Mouse (Mus musculus): ENCODE results near the gene Gm49358. TPM values are rescaled to one million over a fixed set of nuclear protein-coding genes. Genes with fewer than 3 reads are reported as not detected.

Gene Gm49358
- total and polyA plus RNA-seq, 2 experiments from 2014 or later = 4.2 TPM; not detected in 1

DNA sequence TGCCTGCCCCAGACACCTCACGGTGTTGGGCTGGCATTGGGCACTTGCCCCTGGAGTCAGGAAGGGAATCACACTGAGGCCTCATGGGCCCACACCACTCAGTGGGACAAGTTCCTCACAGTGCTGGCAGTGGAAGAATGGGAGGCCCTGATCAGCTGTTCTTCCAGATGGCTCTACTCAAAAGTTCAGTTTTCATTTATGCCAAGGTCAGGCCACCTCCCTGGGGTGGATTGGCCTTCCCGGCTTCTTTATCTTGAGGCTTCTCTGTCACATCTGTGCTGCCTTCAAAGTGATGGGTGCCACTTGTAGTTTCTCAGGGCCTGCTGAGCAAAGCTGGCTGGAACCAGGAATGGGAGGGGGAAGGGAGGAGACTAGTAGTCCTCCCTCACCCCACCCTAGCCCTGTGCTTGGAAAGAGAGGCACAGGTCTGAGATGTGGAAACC lies 29.8 kb downstream of the Gm49358 start:
- 48% methylated on average over 2 of the region's 2 CpGs for WGBS
- no peak for TF ChIP-seq CTCF (IDR thresholded peaks at IDR 0.05; ENCODE audit: low read depth)
- no peak overlapping the region for H3K4me2 ChIP-seq (ENCODE audit: low read depth, low read length)
- ATAC-seq = no peak
- H3K36me3 ChIP-seq (ENCODE audit: insufficient read depth, low read length) = no peaks in the 10 kb centered on the region
- H3K27ac ChIP-seq = no peak overlapping the region
- no peak overlapping the region for H3K9ac ChIP-seq (replicated peaks; ENCODE audit: low read length)
- no peaks in the 10 kb centered on the region for H3K27me3 ChIP-seq (ENCODE audit: insufficient read depth, low read length)
- H3K4me1 ChIP-seq (ENCODE audit: insufficient read depth, low read length) = 0 out of 2 replicates have a peak, but pooled peaks cover 2% of the 10 kb centered on the region
- H3K9me3 ChIP-seq (ENCODE audit: low read length) = no peaks in the 10 kb centered on the region
- no peak overlapping the region for H3K4me3 ChIP-seq (ENCODE audit: low read length)
- DNase-seq (ENCODE audit: low spot score) = no peak

GRCm38 (mm10) chr10:86794196-86794595 lies 30.4 kb downstream of the Gm49358 start:
- H3K4me2 ChIP-seq (ENCODE audit: low read depth, low read length) = no peak overlapping the region
- H3K9me3 ChIP-seq (ENCODE audit: low read length) = no peaks in the 10 kb centered on the region
- ATAC-seq (no peak; the same call in 1 of the 2 replicates), DNase-seq (ENCODE audit: low spot score) (no peak)
- 81% methylated on average over 4 of the region's 4 CpGs for WGBS
- no peak overlapping the region for H3K4me3 ChIP-seq (ENCODE audit: low read length)
- H3K27ac ChIP-seq = no peak overlapping the region
- H3K9ac ChIP-seq (replicated peaks; ENCODE audit: low read length) = no peak overlapping the region
- no peaks in the 10 kb centered on the region for H3K36me3 ChIP-seq (ENCODE audit: insufficient read depth, low read length)
- H3K4me1 ChIP-seq (ENCODE audit: insufficient read depth, low read length) = 0 out of 2 replicates have a peak, but pooled peaks cover 2% of the 10 kb centered on the region
- TF ChIP-seq CTCF (IDR thresholded peaks at IDR 0.05; ENCODE audit: low read depth) = no peak
- H3K27me3 ChIP-seq (ENCODE audit: insufficient read depth, low read length) = no peaks in the 10 kb centered on the region

DNA sequence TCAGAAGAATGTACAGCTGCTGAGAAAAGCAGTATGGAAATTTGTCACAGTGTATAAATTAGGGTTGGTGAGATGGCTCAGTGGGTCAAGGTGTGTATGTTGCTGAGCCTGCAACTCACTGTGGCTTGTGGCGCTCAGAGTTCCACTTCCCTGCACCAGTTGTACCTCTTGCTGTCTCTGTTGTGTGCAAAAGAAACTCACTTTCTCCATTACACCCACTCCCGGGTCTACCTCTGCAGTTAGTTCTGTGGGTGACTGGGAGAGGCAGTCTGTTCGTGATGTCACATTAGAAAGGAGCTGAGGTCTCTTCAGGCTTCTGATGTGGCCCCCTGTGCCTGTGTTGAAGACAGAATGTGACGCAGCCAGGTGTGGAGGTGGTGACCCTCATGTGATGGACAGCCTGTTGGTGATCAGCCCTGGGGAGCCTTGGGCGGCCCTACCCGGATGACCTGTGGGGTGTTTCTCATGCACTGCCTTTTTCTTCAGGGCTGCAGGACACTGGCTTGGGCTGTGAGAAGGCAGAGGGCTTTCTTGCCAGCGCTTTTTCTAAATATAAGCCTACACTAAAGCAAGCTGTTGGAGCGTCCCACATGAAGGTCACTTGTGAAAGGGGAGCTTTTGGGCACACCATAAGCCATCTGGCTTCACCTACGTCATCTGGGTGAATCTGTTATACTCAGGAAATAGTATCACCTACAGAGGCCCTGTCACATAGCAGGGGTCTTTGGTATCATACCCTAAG lies 31.2 kb downstream of the Gm49358 start:
- no peaks in the 10 kb centered on the region for H3K4me1 ChIP-seq (ENCODE audit: insufficient read depth, low read length)
- DNase-seq (ENCODE audit: low spot score) (no peak), ATAC-seq (no peak)
- no peak overlapping the region for H3K4me2 ChIP-seq (ENCODE audit: low read depth, low read length)
- H3K9me3 ChIP-seq (ENCODE audit: low read length) = no peaks in the 10 kb centered on the region
- no peaks in the 10 kb centered on the region for H3K27me3 ChIP-seq (ENCODE audit: insufficient read depth, low read length)
- TF ChIP-seq CTCF (IDR thresholded peaks at IDR 0.05; ENCODE audit: low read depth) = no peak
- no peak overlapping the region for H3K27ac ChIP-seq
- no peaks in the 10 kb centered on the region for H3K36me3 ChIP-seq (ENCODE audit: insufficient read depth, low read length)
- WGBS = 91% methylated on average over 9 of the region's 9 CpGs
- no peak overlapping the region for H3K4me3 ChIP-seq (ENCODE audit: low read length)
- no peak overlapping the region for H3K9ac ChIP-seq (replicated peaks; ENCODE audit: low read length)

DNA sequence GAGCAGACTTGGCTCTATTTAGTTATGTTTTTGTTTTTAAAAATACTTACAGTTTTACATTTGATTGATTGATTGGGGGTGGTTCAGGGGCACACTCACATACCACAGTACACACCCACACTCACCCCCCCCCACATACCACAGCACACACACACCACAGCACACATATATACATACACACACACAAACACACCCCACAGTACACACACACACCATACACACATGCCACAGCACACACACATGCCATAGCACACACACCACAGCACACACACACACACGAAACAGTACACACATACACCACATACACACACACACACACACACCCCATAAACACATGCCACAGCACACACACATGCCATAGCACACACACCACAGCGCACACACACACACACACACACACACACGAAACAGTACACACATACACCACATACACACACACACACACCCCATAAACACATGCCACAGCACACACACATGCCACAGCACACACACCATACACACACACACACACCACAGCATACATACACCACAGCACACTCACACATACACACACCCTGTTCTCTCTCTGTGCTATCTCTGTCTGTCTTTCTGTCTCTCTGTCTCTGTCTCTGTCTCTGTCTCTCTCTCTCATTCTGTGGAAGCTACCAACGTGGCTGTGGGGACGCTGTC lies 32.4 kb downstream of the Gm49358 start:
- H3K27ac ChIP-seq = no peak overlapping the region
- no peak for TF ChIP-seq CTCF (IDR thresholded peaks at IDR 0.05; ENCODE audit: low read depth)
- H3K4me2 ChIP-seq (ENCODE audit: low read depth, low read length) = no peak overlapping the region
- no peaks in the 10 kb centered on the region for H3K4me1 ChIP-seq (ENCODE audit: insufficient read depth, low read length)
- H3K27me3 ChIP-seq (ENCODE audit: insufficient read depth, low read length) = no peaks in the 10 kb centered on the region
- no peak overlapping the region for H3K4me3 ChIP-seq (ENCODE audit: low read length)
- no peak for DNase-seq (ENCODE audit: low spot score)
- H3K9me3 ChIP-seq (ENCODE audit: low read length) = no peaks in the 10 kb centered on the region
- H3K36me3 ChIP-seq (ENCODE audit: insufficient read depth, low read length) = no peaks in the 10 kb centered on the region
- 95% methylated on average over 5 of the region's 5 CpGs for WGBS
- H3K9ac ChIP-seq (replicated peaks; ENCODE audit: low read length) = no peak overlapping the region
- ATAC-seq = 0 out of 2 replicates have a peak, but pooled peaks have one; percentile 18

- Histone ChIP-seq H3K9me3 (ENCODE audit: low read length) (no peaks in the 10 kb centered on the region), H3K27me3 (ENCODE audit: insufficient read depth, low read length) (no peaks in the 10 kb centered on the region), H3K4me2 (ENCODE audit: low read depth, low read length) (no peak overlapping the region), H3K4me1 (ENCODE audit: insufficient read depth, low read length) (no peaks in the 10 kb centered on the region), H3K36me3 (ENCODE audit: insufficient read depth, low read length) (peaks cover 2% of the 10 kb centered on the region; the same call in 1 of the 2 replicates), H3K9ac (replicated peaks; ENCODE audit: low read length) (no peak overlapping the region), H3K27ac (peak overlapping the region; percentile 27; the same call in 1 of the 2 replicates), H3K4me3 (ENCODE audit: low read length) (no peak overlapping the region)
- no peak for TF ChIP-seq CTCF (IDR thresholded peaks at IDR 0.05; ENCODE audit: low read depth)
- ATAC-seq (no peak), DNase-seq (ENCODE audit: low spot score) (no peak)
- WGBS = 88% methylated on average over 1 of the region's 1 CpGs
Measured at GRCm38 (mm10) chr10:86807362-86807761, 43.6 kb downstream of the Gm49358 start.

DNA sequence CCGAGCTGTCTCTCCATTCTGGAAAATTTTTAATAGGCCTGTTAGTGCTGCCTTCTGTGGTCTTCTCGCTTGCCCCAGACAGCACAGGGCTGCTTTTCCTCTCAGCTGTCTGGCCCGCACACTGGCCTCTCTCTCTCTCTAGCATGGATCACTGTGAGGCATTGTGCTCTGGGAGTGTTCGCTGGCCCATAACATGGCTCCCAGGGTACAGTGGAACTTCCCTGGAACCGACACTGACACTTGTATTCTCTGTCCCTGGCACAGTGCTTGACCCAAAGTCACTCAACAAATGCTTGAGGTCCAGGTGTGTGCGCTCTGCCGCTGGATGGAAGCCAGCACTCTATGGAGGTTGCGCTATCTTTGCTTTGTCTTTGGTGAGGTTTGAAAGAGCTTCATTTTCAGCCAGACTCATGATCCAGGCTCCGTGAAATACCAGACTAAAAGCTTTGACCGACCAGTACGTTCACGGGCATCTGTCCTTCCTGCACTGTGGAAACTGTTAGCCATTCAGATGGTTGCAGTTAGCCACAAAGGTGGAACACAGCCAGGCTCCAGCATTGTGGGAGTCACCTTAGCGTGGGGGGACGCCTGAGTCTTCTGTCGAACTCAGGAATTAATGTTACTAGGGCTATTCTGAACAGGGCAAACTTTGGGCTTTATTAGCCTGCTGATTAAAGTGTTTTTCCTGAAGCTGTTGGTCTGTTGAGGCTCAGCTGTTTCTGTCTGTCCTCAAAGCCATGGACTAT lies 44.4 kb downstream of the Gm49358 start:
- H3K4me1 ChIP-seq (ENCODE audit: insufficient read depth, low read length) = no peaks in the 10 kb centered on the region
- H3K27ac ChIP-seq = peak overlapping the region; percentile 41; the same call in 1 of the 2 replicates
- no peak overlapping the region for H3K4me2 ChIP-seq (ENCODE audit: low read depth, low read length)
- H3K9me3 ChIP-seq (ENCODE audit: low read length) = no peaks in the 10 kb centered on the region
- ATAC-seq = peak; percentile 84
- TF ChIP-seq CTCF (IDR thresholded peaks at IDR 0.05; ENCODE audit: low read depth) = no peak
- DNase-seq (ENCODE audit: low spot score) = peak; percentile 51
- H3K27me3 ChIP-seq (ENCODE audit: insufficient read depth, low read length) = no peaks in the 10 kb centered on the region
- 58% methylated on average over 15 of the region's 15 CpGs for WGBS
- no peak overlapping the region for H3K4me3 ChIP-seq (ENCODE audit: low read length)
- H3K36me3 ChIP-seq (ENCODE audit: insufficient read depth, low read length) = peaks cover 8% of the 10 kb centered on the region; the same call in 1 of the 2 replicates
- no peak overlapping the region for H3K9ac ChIP-seq (replicated peaks; ENCODE audit: low read length)

All from hindbrain, postnatal 0 days (tissue).